Mouse (Mus musculus): ENCODE data around the gene Gm18596.
"Not testable (repeated sequence)": the region's sequence is repeated elsewhere in the genome, so short reads cannot be mapped to it uniquely, and the experiment has no call there.

DNA sequence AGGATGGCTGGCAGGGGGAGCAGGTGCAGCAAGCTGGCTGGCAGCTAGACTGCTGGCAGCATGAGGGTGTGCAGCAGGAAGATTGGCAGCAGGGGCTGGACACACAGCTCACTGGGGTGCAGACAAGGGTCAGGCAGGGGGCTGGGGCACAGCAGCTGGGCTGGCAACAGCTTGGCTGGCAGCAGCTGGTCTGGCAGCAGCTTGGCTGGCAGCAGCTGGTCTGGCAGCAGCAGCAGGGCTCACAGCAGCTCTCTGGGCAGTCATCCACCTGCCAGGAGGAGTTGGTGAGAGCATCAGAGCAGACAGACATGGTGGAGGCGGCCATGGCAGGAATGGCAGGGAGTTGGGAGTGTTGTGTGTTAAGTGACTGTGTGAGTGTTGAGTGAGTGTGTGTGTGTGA lies 45.4 kb upstream of the Gm18596 start, which contains the start of gene Gm7137:
- TF ChIP-seq CTCF (IDR thresholded peaks at IDR 0.05); EP300 (IDR thresholded peaks at IDR 0.05; ENCODE audit: insufficient read depth, low read depth, low read length); POLR2A (IDR thresholded peaks at IDR 0.05; ENCODE audit: insufficient read depth, low read depth, low read length): not testable (repeated sequence)
